Mouse (Mus musculus) central nervous system, embryonic 18 days (tissue): ENCODE measurements around the gene Foxi3. TPM values are rescaled to one million over a fixed set of nuclear protein-coding genes. Genes with fewer than 3 reads are reported as not detected.

Experiments used
- polyA plus RNA-seq: library from polyadenylated mRNA; depleted of rRNA; stranded (reverse); fragments of >200 nt; gene quantifications from 2 replicates; pipeline ENCODE4 v1.2.3, GENCODE M21; 2012; rRNA removed

Foxi3 gene
- polyA plus RNA-seq = 0.04 TPM in 1 of 2 replicates, not detected in the other

DNA sequence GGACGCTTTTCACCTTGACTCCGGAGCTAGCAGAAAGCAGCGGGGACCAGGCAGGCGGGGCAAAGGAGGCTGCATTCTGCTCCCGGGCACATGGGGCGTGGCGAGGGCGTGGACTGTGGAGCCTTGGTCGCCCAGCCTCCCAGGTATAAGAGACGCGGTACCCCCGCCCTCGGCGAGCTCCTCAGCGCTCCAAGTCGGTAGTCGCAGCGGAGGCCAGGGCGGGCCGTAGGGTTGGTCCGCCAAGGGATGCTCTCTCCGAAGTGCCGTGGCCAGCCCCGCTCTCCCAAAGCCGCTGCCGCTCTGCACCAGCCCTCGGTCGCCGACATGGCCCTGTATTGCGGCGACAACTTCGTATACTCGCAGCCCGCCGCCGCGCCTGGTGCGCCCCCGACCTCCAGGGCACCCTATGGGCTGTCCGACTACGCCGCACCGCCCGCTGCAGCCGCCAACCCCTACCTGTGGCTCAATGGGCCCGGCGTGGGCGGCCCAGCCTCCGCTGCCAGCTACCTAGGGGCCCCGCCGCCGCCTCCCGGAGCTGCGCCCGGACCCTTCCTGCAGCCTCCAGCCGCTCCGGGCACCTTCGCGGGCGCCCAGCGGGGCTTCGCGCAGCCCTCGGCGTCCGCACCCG lies at the start of gene Foxi3:
TSS of gene Foxi3 (plus strand) at position 247 of the 628 bp plus-strand sequence.

DNA sequence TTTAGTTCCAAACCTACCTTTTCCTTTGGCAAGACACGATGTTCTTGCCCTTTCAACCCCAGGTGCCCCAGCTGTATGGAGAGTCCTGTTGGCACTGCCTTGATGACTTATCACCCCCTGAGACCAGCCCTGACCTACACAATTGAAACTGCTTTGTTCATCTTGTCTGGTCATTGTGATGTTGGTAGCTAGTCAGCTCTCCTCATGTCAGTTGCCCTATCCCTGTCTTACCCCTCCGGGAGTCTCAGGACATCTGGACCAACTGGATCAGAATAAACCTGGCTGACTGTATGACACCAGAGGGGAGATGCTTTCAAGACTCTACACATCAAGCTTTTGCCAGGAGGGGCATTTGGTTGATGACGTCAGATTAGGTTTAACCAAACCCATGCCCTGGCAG lies 37.5 kb upstream of the Foxi3 start, which contains the start of gene Tex37:
TSS of gene Tex37 (minus strand) at position 101 of the 400 bp plus-strand sequence.

Other genes starting within 250 kb of the Foxi3 start
- gene Rpia, start 164.3 kb upstream of the Foxi3 start, polyA plus RNA-seq = 27.3 and 27.9 TPM in 2 replicates
- 17.0 and 18.0 TPM in 2 replicates for gene Eif2ak3, start 112.0 kb upstream of the Foxi3 start, polyA plus RNA-seq
- gene Tex37, start 37.6 kb upstream of the Foxi3 start, polyA plus RNA-seq = not detected in 2 replicates
- gene Thnsl2, start 187.9 kb downstream of the Foxi3 start, polyA plus RNA-seq = 3.1 TPM in 2 replicates
- gene Fabp1, start 243.3 kb downstream of the Foxi3 start, polyA plus RNA-seq = not detected in 2 replicates